Mouse (Mus musculus): ENCODE results near the gene Apol10b. TPM values are rescaled to one million over a fixed set of nuclear protein-coding genes. Genes with fewer than 3 reads are reported as not detected.
"Not testable (repeated sequence)": the region's sequence is repeated elsewhere in the genome, so short reads cannot be mapped to it uniquely, and the experiment has no call there.

Gene Apol10b
- total RNA-seq (2014; rRNA removed; ENCODE audit: low replicate concordance), result not detected in 2 replicates
- 0.11 TPM in 1 of 2 replicates, not detected in the other for polyA plus RNA-seq (2015; fragmentation: Nextera tagmentation; extraction: Ambion mirVana)

DNA sequence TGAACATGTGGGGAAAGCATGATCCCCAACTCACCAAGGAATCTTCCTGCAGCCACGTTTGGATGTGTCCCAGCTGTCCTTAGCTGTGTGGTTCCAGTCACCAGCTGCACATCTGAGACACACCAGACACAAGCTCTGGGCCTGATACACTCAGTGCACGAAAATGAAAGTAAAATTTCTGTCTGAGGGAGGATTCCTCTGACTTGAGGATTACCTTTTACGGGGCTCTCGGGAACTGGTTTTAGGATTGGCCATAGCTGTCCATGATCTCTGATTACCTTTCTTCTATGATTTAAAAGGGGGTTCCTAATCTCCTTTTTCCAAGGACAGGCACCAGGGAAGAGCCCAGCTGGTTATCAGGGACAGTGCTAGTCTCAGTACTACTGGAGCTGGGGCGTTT lies at the start of gene Apol10b:
Gene Apol10b (minus strand): TSS at position 165 of the 400 bp plus-strand sequence.
- no peak for TF ChIP-seq EP300 (IDR thresholded peaks at IDR 0.05; ENCODE audit: low read depth)
- no peak for TF ChIP-seq CTCF (IDR thresholded peaks at IDR 0.05; ENCODE audit: low read depth)

DNA sequence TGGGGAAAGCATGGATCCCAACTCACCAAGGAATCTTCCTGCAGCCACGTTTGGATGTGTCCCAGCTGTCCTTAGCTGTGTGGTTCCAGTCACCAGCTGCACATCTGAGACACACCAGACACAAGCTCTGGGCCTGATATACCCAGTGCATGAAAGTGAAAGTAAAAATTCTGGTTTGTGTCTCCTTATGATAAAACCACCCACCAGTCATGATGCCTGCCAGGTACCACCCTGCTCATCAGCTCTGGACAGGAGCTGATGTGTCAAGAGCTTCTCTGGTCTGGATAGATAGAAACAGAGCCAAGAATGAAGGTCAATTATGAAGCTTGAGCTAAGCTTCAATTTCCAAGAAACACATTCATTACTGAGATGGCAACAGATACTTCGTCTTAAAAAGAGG lies 47.3 kb upstream of the Apol10b start, which contains the start of gene Apol11b:
Gene Apol11b (minus strand): TSS at position 111 of the 400 bp plus-strand sequence.
- not testable (repeated sequence) for H3K9me3 ChIP-seq (replicated peaks; ENCODE audit: control insufficient read depth, low read length); H3K27me3 ChIP-seq (ENCODE audit: control insufficient read depth, insufficient read depth, low read length); H3K4me1 ChIP-seq (ENCODE audit: control insufficient read depth, insufficient read depth); ATAC-seq (ENCODE audit: insufficient read depth, low read depth); H3K36me3 ChIP-seq (replicated peaks; ENCODE audit: control insufficient read depth, insufficient read depth, low read length); H3K27ac ChIP-seq (ENCODE audit: low read depth); DNase-seq (ENCODE audit: low spot score); H3K4me3 ChIP-seq (ENCODE audit: low read depth, low read length); H3K9ac ChIP-seq (replicated peaks; ENCODE audit: low read depth, low read length); H3K4me2 ChIP-seq (ENCODE audit: low read depth, low read length)
- WGBS, result 46% methylated on average over 2 of the region's 2 CpGs

More for the DNA sequence above, at the start of gene Apol10b:
- Histone ChIP-seq H3K4me3 (ENCODE audit: low read depth, low read length) (no peak within 1 kb of the TSS), H3K9ac (replicated peaks; ENCODE audit: low read depth, low read length) (no peak within 1 kb of the TSS), H3K4me1 (ENCODE audit: control insufficient read depth, insufficient read depth) (no peaks in the 10 kb centered on the region; the same call in 1 of the 2 replicates), H3K4me2 (ENCODE audit: low read depth, low read length) (no peak within 1 kb of the TSS), H3K9me3 (replicated peaks; ENCODE audit: control insufficient read depth, low read length) (no peaks in the 10 kb centered on the region), H3K27me3 (ENCODE audit: control insufficient read depth, insufficient read depth, low read length) (no peaks in the 10 kb centered on the region), H3K27ac (ENCODE audit: low read depth) (no peak within 1 kb of the TSS), H3K36me3 (replicated peaks; ENCODE audit: control insufficient read depth, insufficient read depth, low read length) (no peaks in the 10 kb centered on the region)
- no peak for ATAC-seq (ENCODE audit: insufficient read depth, low read depth)
- 46% methylated on average over 5 of the region's 5 CpGs for WGBS
- no peak for DNase-seq (ENCODE audit: low spot score)

DNA sequence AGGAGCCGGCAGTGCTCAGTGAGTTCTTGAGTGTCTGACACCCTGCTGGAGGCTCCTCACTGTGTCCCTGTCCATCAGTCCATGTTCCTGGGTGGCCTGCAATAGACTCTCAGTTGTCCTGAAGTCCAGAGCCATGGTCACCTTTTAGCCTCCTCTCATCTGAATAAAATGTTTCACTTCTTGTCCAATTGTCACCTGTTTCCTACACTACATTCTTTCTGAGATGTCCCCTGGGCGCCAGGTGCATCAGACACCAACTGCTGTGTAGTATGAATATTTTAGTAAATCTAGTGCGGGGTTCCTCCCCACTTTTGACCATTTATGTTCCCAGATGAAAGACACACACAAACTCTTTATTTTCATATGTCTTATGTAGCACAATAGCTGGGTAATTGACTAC lies 33.9 kb upstream of the Apol10b start:
- not testable (repeated sequence) for H3K4me3 ChIP-seq (ENCODE audit: low read depth, low read length); H3K27ac ChIP-seq (ENCODE audit: low read depth); ATAC-seq (ENCODE audit: insufficient read depth, low read depth); H3K4me1 ChIP-seq (ENCODE audit: control insufficient read depth, insufficient read depth); H3K27me3 ChIP-seq (ENCODE audit: control insufficient read depth, insufficient read depth, low read length); H3K4me2 ChIP-seq (ENCODE audit: low read depth, low read length); H3K9me3 ChIP-seq (replicated peaks; ENCODE audit: control insufficient read depth, low read length); H3K36me3 ChIP-seq (replicated peaks; ENCODE audit: control insufficient read depth, insufficient read depth, low read length); H3K9ac ChIP-seq (replicated peaks; ENCODE audit: low read depth, low read length); DNase-seq (ENCODE audit: low spot score)
- 61% methylated on average over 3 of the region's 3 CpGs for WGBS

DNA sequence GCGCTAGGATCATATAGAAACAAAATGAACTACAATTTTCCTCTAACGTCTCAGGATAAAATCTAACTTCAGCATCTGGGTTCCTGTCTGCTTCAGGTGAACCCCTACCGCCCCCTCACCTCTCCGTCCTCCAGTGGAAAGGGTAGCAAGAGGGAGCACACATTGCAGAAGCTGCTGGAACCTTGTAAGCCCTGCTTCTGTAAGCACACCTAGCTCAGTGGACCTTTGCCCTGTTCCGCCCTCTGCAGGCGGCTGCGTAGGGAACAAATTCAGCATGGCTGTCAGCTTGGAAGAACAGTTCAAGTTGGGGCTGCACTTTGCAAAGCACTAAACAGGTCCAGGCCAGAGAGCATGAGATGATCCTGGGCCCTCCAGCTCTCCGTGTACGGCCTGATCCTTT lies 32.7 kb upstream of the Apol10b start:
- H3K4me2 ChIP-seq (ENCODE audit: low read depth, low read length), result not testable (repeated sequence)

DNA sequence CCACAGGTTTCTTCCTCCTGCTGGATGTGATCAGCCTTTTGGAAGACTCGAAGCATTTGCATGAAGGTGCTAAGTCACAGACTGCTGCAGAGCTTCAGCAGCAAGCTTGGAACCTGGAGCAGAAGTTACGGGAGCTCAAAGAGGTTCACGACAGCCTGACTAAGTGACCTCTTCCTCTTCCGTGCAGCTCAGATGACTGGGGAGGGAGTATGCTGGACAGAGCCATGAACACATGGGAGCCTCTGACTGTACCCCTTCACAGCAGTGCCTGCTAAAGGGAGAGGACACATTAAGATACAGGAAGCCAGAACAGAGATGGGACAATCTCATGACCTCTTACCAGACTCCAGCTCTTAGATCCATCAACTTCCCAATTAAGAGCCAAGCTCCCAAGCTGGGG lies 30.5 kb upstream of the Apol10b start:
- H3K4me1 ChIP-seq (ENCODE audit: control insufficient read depth, insufficient read depth); H3K27ac ChIP-seq (ENCODE audit: low read depth); ATAC-seq (ENCODE audit: insufficient read depth, low read depth); H3K4me2 ChIP-seq (ENCODE audit: low read depth, low read length); H3K4me3 ChIP-seq (ENCODE audit: low read depth, low read length); H3K9ac ChIP-seq (replicated peaks; ENCODE audit: low read depth, low read length); DNase-seq (ENCODE audit: low spot score); H3K9me3 ChIP-seq (replicated peaks; ENCODE audit: control insufficient read depth, low read length); H3K27me3 ChIP-seq (ENCODE audit: control insufficient read depth, insufficient read depth, low read length); H3K36me3 ChIP-seq (replicated peaks; ENCODE audit: control insufficient read depth, insufficient read depth, low read length): not testable (repeated sequence)
- 55% methylated on average over 4 of the region's 4 CpGs for WGBS

More for the DNA sequence above, 32.7 kb upstream of the Apol10b start:
- not testable (repeated sequence) for ATAC-seq (ENCODE audit: insufficient read depth, low read depth); H3K4me3 ChIP-seq (ENCODE audit: low read depth, low read length); H3K9ac ChIP-seq (replicated peaks; ENCODE audit: low read depth, low read length); H3K9me3 ChIP-seq (replicated peaks; ENCODE audit: control insufficient read depth, low read length); H3K36me3 ChIP-seq (replicated peaks; ENCODE audit: control insufficient read depth, insufficient read depth, low read length); DNase-seq (ENCODE audit: low spot score); H3K27ac ChIP-seq (ENCODE audit: low read depth); H3K4me1 ChIP-seq (ENCODE audit: control insufficient read depth, insufficient read depth); H3K27me3 ChIP-seq (ENCODE audit: control insufficient read depth, insufficient read depth, low read length)
- peak; percentile 34 for TF ChIP-seq CTCF (IDR thresholded peaks at IDR 0.05; ENCODE audit: low read depth)
- WGBS, result 57% methylated on average over 9 of the region's 9 CpGs

DNA sequence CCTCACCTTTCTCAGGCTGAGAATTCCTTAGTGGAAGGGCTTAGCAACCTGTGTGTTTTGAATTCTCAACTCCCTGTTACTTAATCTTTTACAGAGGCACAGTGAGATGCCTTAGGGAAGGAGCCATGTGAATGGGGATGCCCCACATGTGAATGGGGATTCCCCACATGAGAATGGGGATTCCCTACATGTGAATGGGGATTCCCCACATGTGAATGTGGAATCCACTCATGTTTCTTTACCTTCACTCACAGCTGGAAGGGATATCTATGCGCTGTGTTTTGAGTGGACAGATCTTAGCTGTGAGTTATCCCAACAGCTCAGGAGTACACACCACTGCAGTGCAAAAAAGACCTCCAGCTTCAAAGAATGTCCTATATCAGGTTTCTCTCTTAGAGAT lies 28.8 kb upstream of the Apol10b start:
- no peak overlapping the region for H3K4me3 ChIP-seq (ENCODE audit: low read depth, low read length)
- H3K9me3 ChIP-seq (replicated peaks; ENCODE audit: control insufficient read depth, low read length), result no peaks in the 10 kb centered on the region
- no peak for ATAC-seq (ENCODE audit: insufficient read depth, low read depth)
- no peaks in the 10 kb centered on the region for H3K4me1 ChIP-seq (ENCODE audit: control insufficient read depth, insufficient read depth)
- H3K9ac ChIP-seq (replicated peaks; ENCODE audit: low read depth, low read length), result no peak overlapping the region
- H3K4me2 ChIP-seq (ENCODE audit: low read depth, low read length), result no peak overlapping the region
- DNase-seq (ENCODE audit: low spot score), result no peak
- no peak overlapping the region for H3K27ac ChIP-seq (ENCODE audit: low read depth)
- H3K27me3 ChIP-seq (ENCODE audit: control insufficient read depth, insufficient read depth, low read length), result no peaks in the 10 kb centered on the region
- WGBS, result 88% methylated on average over 1 of the region's 1 CpGs
- TF ChIP-seq CTCF (IDR thresholded peaks at IDR 0.05; ENCODE audit: low read depth) (no peak), EP300 (IDR thresholded peaks at IDR 0.05; ENCODE audit: low read depth) (no peak)
- H3K36me3 ChIP-seq (replicated peaks; ENCODE audit: control insufficient read depth, insufficient read depth, low read length), result no peaks in the 10 kb centered on the region
